Mouse (Mus musculus): ENCODE measurements around the gene Ms4a7. TPM values are rescaled to one million over a fixed set of nuclear protein-coding genes. Genes with fewer than 3 reads are reported as not detected.
"Not testable (repeated sequence)": the region's sequence is repeated elsewhere in the genome, so short reads cannot be mapped to it uniquely, and the experiment has no call there.

Ms4a7 gene
- polyA plus RNA-seq, 1 experiment from 2014 or later = 2.4 TPM

GRCm38 (mm10) chr19:11349698-11350481 is 13.9 kb upstream of the Ms4a7 start:
- H3K36me3 ChIP-seq (ENCODE audit: control insufficient read depth, insufficient read depth, low read length) = no peaks in the 10 kb centered on the region
- no peaks in the 10 kb centered on the region for H3K4me1 ChIP-seq (ENCODE audit: control insufficient read depth, insufficient read depth, low read length)
- H3K4me3 ChIP-seq (ENCODE audit: low read depth, low read length) = no peak overlapping the region
- peak; percentile 0 for DNase-seq (ENCODE audit: low spot score)
- ATAC-seq = no peak
- no peaks in the 10 kb centered on the region for H3K9me3 ChIP-seq (replicated peaks; ENCODE audit: control insufficient read depth, low read length)
- H3K27me3 ChIP-seq (replicated peaks; ENCODE audit: control insufficient read depth, insufficient read depth, low read length) = no peaks in the 10 kb centered on the region
- H3K4me2 ChIP-seq (ENCODE audit: low read length) = no peak overlapping the region
- 65% methylated on average over 7 of the region's 7 CpGs for WGBS
- no peak overlapping the region for H3K27ac ChIP-seq (ENCODE audit: low read depth, low read length)
- H3K9ac ChIP-seq (ENCODE audit: low read length) = no peak overlapping the region

GRCm38 (mm10) chr19:11343992-11344391 is 8.0 kb upstream of the Ms4a7 start:
- Histone ChIP-seq H3K9ac (ENCODE audit: low read length) (no peak overlapping the region), H3K27me3 (replicated peaks; ENCODE audit: control insufficient read depth, insufficient read depth, low read length) (no peaks in the 10 kb centered on the region), H3K27ac (ENCODE audit: low read depth, low read length) (no peak overlapping the region), H3K4me1 (ENCODE audit: control insufficient read depth, insufficient read depth, low read length) (no peaks in the 10 kb centered on the region), H3K36me3 (ENCODE audit: control insufficient read depth, insufficient read depth, low read length) (no peaks in the 10 kb centered on the region), H3K9me3 (replicated peaks; ENCODE audit: control insufficient read depth, low read length) (no peaks in the 10 kb centered on the region), H3K4me2 (ENCODE audit: low read length) (no peak overlapping the region), H3K4me3 (ENCODE audit: low read depth, low read length) (no peak overlapping the region)
- ATAC-seq (no peak), DNase-seq (ENCODE audit: low spot score) (no peak)

- no peaks in the 10 kb centered on the region for H3K4me1 ChIP-seq (ENCODE audit: control insufficient read depth, insufficient read depth, low read length)
- H3K4me2 ChIP-seq (ENCODE audit: low read length) = no peak overlapping the region
- DNase-seq (ENCODE audit: low spot score) = no peak
- no peaks in the 10 kb centered on the region for H3K27me3 ChIP-seq (replicated peaks; ENCODE audit: control insufficient read depth, insufficient read depth, low read length)
- ATAC-seq = no peak
- H3K4me3 ChIP-seq (ENCODE audit: low read depth, low read length) = no peak overlapping the region
- H3K9me3 ChIP-seq (replicated peaks; ENCODE audit: control insufficient read depth, low read length) = no peaks in the 10 kb centered on the region
- H3K27ac ChIP-seq (ENCODE audit: low read depth, low read length) = no peak overlapping the region
- H3K9ac ChIP-seq (ENCODE audit: low read length) = no peak overlapping the region
- no peaks in the 10 kb centered on the region for H3K36me3 ChIP-seq (ENCODE audit: control insufficient read depth, insufficient read depth, low read length)
Observed at GRCm38 (mm10) chr19:11343147-11343546, 7.2 kb upstream of the Ms4a7 start.

- no peak overlapping the region for H3K4me2 ChIP-seq (ENCODE audit: low read length)
- no peak overlapping the region for H3K9ac ChIP-seq (ENCODE audit: low read length)
- WGBS = 88% methylated on average over 1 of the region's 1 CpGs
- H3K4me3 ChIP-seq (ENCODE audit: low read depth, low read length) = no peak overlapping the region
- H3K27me3 ChIP-seq (replicated peaks; ENCODE audit: control insufficient read depth, insufficient read depth, low read length) = no peaks in the 10 kb centered on the region
- no peaks in the 10 kb centered on the region for H3K9me3 ChIP-seq (replicated peaks; ENCODE audit: control insufficient read depth, low read length)
- no peaks in the 10 kb centered on the region for H3K4me1 ChIP-seq (ENCODE audit: control insufficient read depth, insufficient read depth, low read length)
- ATAC-seq (no peak), DNase-seq (ENCODE audit: low spot score) (no peak)
- no peak overlapping the region for H3K27ac ChIP-seq (ENCODE audit: low read depth, low read length)
- no peaks in the 10 kb centered on the region for H3K36me3 ChIP-seq (ENCODE audit: control insufficient read depth, insufficient read depth, low read length)
Observed at GRCm38 (mm10) chr19:11321123-11321522, 14.8 kb downstream of the Ms4a7 start.

GRCm38 (mm10) chr19:11316786-11317185 is 19.2 kb downstream of the Ms4a7 start:
- Histone ChIP-seq H3K27me3 (replicated peaks; ENCODE audit: control insufficient read depth, insufficient read depth, low read length) (no peaks in the 10 kb centered on the region), H3K36me3 (ENCODE audit: control insufficient read depth, insufficient read depth, low read length) (no peaks in the 10 kb centered on the region), H3K9ac (ENCODE audit: low read length) (no peak overlapping the region), H3K4me3 (ENCODE audit: low read depth, low read length) (no peak overlapping the region), H3K4me2 (ENCODE audit: low read length) (no peak overlapping the region), H3K4me1 (ENCODE audit: control insufficient read depth, insufficient read depth, low read length) (no peaks in the 10 kb centered on the region), H3K27ac (ENCODE audit: low read depth, low read length) (no peak overlapping the region), H3K9me3 (replicated peaks; ENCODE audit: control insufficient read depth, low read length) (no peaks in the 10 kb centered on the region)
- 85% methylated on average over 4 of the region's 4 CpGs for WGBS
- ATAC-seq (no peak), DNase-seq (ENCODE audit: low spot score) (no peak)

GRCm38 (mm10) chr19:11314354-11314753 is 21.6 kb downstream of the Ms4a7 start, which contains the start of gene Ms4a14:
Gene Ms4a14, minus strand, starts transcription at chr19:11314454.
- 64% methylated on average over 1 of the region's 1 CpGs for WGBS
- ATAC-seq (no peak), DNase-seq (ENCODE audit: low spot score) (no peak)
- no peak within 1 kb of the TSS for H3K9ac ChIP-seq (ENCODE audit: low read length)
- no peak within 1 kb of the TSS for H3K4me2 ChIP-seq (ENCODE audit: low read length)
- no peaks in the 10 kb centered on the region for H3K4me1 ChIP-seq (ENCODE audit: control insufficient read depth, insufficient read depth, low read length)
- no peaks in the 10 kb centered on the region for H3K27me3 ChIP-seq (replicated peaks; ENCODE audit: control insufficient read depth, insufficient read depth, low read length)
- H3K4me3 ChIP-seq (ENCODE audit: low read depth, low read length) = no peak within 1 kb of the TSS
- H3K36me3 ChIP-seq (ENCODE audit: control insufficient read depth, insufficient read depth, low read length) = no peaks in the 10 kb centered on the region
- H3K9me3 ChIP-seq (replicated peaks; ENCODE audit: control insufficient read depth, low read length) = no peaks in the 10 kb centered on the region
- no peak within 1 kb of the TSS for H3K27ac ChIP-seq (ENCODE audit: low read depth, low read length)

GRCm38 (mm10) chr19:11308888-11309287 is 27.1 kb downstream of the Ms4a7 start:
- H3K27me3 ChIP-seq (replicated peaks; ENCODE audit: control insufficient read depth, insufficient read depth, low read length) = no peaks in the 10 kb centered on the region
- no peaks in the 10 kb centered on the region for H3K4me1 ChIP-seq (ENCODE audit: control insufficient read depth, insufficient read depth, low read length)
- DNase-seq (ENCODE audit: low spot score) (no peak), ATAC-seq (no peak)
- H3K27ac ChIP-seq (ENCODE audit: low read depth, low read length) = no peak overlapping the region
- no peaks in the 10 kb centered on the region for H3K36me3 ChIP-seq (ENCODE audit: control insufficient read depth, insufficient read depth, low read length)
- no peak overlapping the region for H3K4me3 ChIP-seq (ENCODE audit: low read depth, low read length)
- H3K4me2 ChIP-seq (ENCODE audit: low read length) = no peak overlapping the region
- no peaks in the 10 kb centered on the region for H3K9me3 ChIP-seq (replicated peaks; ENCODE audit: control insufficient read depth, low read length)
- H3K9ac ChIP-seq (ENCODE audit: low read length) = no peak overlapping the region

- H3K27me3 ChIP-seq (replicated peaks; ENCODE audit: control insufficient read depth, insufficient read depth, low read length); H3K36me3 ChIP-seq (ENCODE audit: control insufficient read depth, insufficient read depth, low read length); H3K9me3 ChIP-seq (replicated peaks; ENCODE audit: control insufficient read depth, low read length); H3K4me2 ChIP-seq (ENCODE audit: low read length); H3K4me1 ChIP-seq (ENCODE audit: control insufficient read depth, insufficient read depth, low read length); H3K9ac ChIP-seq (ENCODE audit: low read length); H3K4me3 ChIP-seq (ENCODE audit: low read depth, low read length); DNase-seq (ENCODE audit: low spot score); ATAC-seq; H3K27ac ChIP-seq (ENCODE audit: low read depth, low read length): not testable (repeated sequence)
- 27% methylated on average over 4 of the region's 4 CpGs for WGBS
Observed at GRCm38 (mm10) chr19:11299529-11299928, 36.4 kb downstream of the Ms4a7 start.

- H3K4me1 ChIP-seq (ENCODE audit: control insufficient read depth, insufficient read depth, low read length) = no peaks in the 10 kb centered on the region
- no peak for DNase-seq (ENCODE audit: low spot score)
Observed at GRCm38 (mm10) chr19:11298939-11299338, 37.0 kb downstream of the Ms4a7 start.

More at GRCm38 (mm10) chr19:11298939-11299338, 37.0 kb downstream of the Ms4a7 start:
- Histone ChIP-seq H3K4me3 (ENCODE audit: low read depth, low read length) (no peak overlapping the region), H3K27me3 (replicated peaks; ENCODE audit: control insufficient read depth, insufficient read depth, low read length) (no peaks in the 10 kb centered on the region), H3K9me3 (replicated peaks; ENCODE audit: control insufficient read depth, low read length) (no peaks in the 10 kb centered on the region), H3K27ac (ENCODE audit: low read depth, low read length) (no peak overlapping the region), H3K9ac (ENCODE audit: low read length) (no peak overlapping the region), H3K36me3 (ENCODE audit: control insufficient read depth, insufficient read depth, low read length) (no peaks in the 10 kb centered on the region), H3K4me2 (ENCODE audit: low read length) (no peak overlapping the region)
- 29% methylated on average over 2 of the region's 2 CpGs for WGBS
- no peak for ATAC-seq
